Mouse (Mus musculus) heart, postnatal 4 days (tissue): ENCODE results near the gene Bod1. TPM values are rescaled to one million over a fixed set of nuclear protein-coding genes. Genes with fewer than 3 reads are reported as not detected.

Experiments
- DNase-seq: peaks from one replicate; pipeline ENCODE4 v3.0.0; 2021
- total RNA-seq, 2 experiments: library from RNA; stranded (reverse); gene quantifications; 2 replicates each; pipeline ENCODE4 v1.2.3; 2021

The Bod1 gene
- total RNA-seq = 10 to 100 TPM; 85.1 to 94.5 TPM

DNA sequence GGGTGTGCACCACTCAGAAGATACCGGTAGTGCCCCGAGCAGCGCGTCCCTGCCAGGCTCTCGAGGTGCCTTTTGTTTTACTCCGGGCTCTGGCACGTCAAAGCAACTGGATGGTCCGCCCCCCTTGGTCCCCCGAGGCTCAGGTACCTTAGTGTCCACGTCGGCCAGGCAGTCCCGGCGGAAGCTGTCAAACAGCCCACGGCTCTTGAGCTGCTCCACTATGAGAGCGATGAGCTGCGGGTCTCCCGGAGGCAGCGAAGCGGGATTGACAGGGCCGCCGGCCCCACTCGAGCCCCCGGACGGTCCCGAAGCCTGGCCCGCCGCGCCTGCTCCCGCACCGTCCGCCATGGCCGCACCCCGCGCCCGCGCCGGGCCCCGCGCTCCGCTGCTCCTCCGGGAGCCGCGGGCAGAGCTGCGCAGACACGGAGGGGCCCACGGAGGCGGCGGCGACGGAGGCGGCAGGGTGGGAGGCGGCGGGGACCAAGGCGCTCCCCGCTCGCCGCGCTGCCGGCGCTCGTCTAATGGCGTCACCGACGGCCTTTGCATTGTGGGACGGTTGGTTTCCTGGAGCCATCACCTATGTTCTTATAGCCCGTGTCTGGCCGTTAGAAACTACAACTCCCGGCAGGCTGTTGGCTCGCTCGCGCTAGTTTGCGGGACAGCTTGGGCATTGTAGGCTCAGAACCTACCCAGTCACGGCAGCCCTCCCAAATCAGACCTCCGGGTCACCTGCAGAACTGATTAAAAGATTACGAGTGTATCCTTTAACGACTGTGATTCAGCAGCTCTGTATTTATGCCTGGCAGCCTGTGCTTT, at the start of gene Bod1:
TSS of gene Bod1 (minus strand) at position 532 of the 816 bp plus-strand sequence.
- peak; percentile 93 for DNase-seq

DNA sequence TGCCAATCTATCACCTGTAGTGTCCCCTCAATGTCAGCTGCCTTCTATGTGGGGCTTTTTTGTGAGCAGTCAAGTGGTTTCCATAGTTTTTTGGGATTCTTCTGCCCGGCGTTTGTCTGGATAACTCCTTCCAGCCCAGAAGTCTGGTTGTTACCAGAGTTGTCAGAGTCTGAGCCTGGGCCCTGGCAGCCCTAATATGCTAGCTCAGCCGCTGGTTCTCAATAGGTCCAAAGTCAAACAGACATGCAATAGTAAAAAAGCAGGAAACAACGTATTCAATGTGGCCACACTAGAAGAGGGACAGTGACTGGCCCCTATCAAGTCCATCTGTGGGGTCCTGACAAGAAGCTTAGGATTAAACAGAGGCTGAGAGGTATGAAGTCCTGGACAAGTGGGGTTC, 47.4 kb upstream of the Bod1 start:
- DNase-seq = no peak

DNA sequence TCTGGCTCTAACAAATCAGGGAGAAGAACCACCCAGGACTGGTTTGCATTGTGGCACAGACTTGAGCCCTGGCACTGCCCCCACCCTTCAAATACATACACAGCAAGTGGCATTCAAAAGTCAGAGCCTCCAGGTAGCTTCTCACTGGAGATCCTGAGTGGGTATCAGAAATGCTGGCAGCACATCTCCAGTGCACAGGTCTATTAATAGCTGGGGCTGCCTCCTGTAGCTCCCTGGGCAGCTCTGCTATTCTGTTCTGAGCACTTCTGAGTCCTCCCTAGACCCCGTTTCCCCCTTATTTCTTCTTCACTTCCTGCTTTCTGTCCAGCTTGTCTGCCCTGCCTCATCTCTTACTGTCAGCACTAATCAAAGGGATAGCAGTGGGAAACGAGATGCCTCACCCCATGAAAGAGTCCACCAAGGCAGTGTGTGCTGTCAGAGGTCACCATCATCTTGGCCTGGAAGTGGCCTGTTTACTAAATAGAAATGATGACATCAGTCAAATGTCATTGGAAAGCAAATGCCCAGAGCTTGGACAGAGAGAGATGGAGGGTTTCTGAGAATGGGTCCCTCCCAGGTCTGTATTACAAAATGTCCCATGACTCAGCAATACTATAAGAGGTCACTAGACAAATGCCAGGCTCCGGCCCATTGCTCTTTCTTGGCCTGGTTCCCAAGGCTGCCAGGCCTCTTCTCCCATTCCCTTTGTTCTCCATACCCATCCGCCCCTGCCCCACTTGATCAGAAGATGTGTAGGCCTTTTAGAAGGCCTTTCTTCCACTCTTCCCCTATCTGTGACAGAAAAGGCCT, 46.4 kb upstream of the Bod1 start:
- DNase-seq = no peak

DNA sequence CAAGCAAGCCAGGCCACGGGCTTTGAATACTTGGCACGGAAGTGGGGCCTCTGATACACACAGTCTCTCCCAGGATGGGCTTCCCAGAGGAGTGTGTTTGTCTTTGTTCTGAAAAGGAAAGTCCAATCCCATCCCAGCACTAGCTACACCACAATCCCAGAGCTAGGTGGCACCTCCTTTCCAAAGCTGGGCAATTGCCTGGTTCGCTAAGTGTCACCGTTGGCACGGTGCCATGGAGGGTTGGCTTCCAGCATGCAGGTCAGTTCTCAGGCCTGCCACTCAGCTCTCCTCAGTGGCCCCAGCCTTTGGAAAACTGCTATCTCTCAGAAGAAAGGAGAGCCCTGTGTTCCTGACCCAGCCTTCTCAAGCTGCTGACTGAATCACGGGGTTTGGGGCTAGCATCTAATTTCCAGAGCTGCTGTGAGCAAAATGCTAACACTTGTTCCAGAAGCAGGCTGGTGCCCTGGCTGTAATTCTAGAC, 42.0 kb upstream of the Bod1 start:
- DNase-seq = peak; percentile 84

DNA sequence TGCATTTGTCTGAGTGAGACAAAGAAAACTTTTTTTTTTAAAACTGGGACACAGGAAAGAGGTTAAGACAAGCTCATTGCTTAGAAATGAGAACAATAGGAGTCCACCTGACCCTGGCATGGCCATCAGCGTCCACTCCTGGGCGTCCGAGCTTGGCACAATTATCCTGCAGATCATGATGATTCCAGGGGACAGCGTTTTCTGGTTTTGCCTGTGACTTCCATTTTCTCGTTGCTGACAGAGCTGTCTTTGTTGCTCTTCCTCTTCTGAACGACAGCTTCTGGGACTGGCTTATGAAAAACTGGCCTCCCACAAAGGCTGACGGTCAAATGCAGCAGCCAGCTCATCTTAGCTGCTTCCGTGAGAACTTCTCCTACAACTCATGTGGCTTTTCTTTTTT, 41.4 kb upstream of the Bod1 start:
- peak; percentile 25 for DNase-seq

DNA sequence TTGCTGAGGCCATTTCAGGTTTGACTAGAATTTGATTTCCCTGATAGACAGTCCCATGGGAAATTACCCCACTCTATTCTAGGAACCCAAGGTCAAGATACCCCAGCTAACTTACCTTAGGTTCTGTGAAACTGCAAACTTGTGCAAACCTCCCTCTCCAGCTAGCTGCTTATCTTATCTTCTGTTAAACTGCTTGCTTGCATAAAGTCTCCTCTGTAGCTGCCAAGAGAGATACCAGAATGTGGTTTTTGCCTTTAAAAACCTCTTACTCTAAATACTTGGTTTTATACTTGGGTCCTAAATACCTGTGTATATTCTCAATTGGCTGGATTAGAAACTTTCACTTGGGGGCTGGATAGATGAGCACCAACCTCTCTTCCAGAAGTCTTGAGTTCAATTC, 36.1 kb upstream of the Bod1 start:
- DNase-seq = no peak

DNA sequence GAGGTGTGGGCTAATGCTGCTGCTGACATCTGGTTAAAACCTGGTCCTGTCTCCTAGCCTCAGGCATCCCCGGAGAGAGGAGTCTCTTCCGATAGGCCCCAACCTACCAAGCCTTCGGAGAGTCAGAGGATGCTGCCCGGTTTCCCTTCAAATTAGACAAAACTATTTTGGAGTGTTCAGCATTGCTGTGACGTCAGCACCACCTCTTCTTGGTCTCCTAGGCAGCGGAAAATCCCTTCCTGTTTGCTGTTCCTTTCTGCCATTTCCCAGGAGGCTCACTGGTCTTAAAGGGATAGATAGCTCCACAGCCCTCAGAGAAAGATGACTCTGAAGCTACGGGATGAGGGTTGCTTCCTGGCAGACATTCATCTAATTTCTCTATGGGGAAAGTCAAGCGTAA, 31.5 kb upstream of the Bod1 start:
- peak; percentile 34 for DNase-seq

DNA sequence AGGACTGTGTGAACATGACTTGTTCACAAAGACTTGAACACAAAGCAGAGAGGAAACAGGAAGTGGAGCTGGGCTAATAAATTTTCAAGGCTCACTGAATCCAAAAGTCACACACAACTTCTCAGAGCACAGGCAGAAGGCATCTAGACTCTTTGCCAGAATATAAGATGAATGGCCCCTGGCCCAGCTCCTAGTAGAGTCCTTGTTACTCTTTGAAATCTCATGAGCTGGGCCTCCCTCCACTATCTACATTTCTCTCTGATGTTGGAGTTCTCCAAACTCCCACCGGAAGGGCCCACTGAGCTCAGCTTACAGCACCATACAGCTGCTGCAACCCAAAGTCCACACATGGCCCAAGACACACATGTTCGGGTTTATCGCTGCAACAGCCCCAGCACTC, 30.2 kb upstream of the Bod1 start:
- DNase-seq = peak; percentile 30

DNA sequence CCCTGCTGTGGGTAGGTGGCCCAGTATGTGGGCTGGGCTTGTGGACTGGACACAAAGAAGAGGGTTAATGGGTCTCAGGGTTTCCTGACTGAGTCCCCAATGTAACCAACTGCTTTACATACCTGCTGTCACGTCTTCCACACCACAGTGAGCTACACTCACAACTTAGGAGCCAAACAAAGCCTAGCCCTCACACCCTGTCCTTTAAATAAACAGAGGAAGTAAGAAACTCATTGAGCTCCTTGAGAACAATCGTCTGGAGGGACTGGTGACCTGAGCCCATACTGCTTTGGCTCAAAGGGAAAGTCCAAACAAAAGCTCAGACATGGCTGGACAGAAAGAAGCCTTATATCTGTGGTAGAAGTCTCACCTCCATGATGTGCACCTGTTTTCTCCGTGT, 27.8 kb upstream of the Bod1 start:
- DNase-seq = no peak

DNA sequence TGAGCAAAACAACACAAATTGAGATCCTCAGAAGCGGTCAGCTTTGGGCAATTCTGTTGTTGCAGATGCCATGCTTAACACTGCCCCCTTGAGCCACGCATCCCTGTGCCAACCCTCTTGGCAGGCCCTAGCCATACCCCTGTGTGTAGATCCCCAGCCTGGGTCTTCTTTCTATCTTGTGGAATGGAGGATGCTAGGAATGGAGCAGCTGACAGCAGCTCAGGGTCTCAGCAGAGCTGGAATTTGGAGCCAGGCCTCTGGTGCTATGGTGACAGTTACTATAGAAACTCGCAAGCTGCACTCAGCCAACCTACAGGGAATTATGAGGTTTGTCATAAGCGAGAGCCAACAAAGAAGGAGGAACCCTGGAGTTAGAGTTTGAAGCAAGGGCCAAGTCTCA, 23.1 kb upstream of the Bod1 start:
- peak; percentile 56 for DNase-seq

DNA sequence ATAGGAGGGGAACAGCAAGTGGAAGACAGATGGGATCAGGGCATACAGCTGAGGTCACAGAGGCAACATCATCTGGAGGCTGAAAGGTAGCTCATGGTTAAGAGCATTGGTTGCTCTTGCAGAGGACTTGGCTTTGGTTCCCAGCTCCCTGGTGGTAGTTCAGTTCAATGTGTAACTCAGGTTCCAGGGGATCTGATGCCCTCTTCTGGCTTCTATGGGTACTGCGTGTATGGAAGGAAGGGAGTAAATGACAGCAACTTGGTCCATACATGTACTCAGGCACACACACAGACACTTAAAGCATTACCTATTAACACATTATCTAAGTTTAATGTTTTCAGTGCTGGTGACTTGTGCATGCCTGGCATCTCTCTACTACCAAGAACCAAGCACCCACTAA, 22.4 kb upstream of the Bod1 start:
- DNase-seq = no peak

DNA sequence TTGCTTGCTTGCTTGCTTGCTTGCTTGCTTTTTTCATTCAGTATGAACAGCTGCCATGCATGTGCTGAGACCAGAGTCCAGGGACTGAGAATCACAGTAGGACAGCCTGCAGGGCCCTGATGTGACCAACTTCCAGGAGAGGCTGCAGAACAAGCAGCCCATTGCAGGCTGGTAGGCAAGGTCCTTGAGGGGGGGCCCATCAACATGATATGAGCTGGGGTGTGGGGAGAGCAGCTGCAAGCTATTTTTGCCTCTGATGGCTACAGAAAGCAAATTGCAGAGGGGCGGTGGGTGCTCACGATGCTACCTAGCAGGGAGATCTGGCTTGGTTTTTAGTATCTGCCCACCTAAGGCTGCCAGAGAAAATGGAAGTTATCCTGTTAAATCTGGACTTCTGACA, 21.6 kb upstream of the Bod1 start:
- DNase-seq = no peak

DNA sequence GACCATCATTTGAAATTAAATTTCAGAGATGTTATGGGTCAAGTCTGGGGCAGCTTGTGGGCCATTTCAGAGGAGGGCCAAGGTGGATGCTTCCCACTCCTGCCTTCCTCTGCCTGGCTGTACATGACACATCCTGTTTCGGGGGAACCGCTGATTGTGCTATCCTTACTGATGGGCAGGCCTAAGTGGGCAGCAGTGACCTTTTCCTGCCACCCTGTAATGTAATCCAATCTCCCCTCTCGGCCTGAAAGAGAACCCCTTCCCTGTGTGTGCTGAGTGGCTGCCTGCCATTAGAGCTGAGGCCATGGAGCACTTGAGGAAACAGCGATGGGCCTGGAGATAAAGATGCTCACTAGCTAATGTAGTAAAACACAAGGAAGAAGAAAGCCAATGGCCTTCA, 17.3 kb upstream of the Bod1 start:
- DNase-seq = no peak

DNA sequence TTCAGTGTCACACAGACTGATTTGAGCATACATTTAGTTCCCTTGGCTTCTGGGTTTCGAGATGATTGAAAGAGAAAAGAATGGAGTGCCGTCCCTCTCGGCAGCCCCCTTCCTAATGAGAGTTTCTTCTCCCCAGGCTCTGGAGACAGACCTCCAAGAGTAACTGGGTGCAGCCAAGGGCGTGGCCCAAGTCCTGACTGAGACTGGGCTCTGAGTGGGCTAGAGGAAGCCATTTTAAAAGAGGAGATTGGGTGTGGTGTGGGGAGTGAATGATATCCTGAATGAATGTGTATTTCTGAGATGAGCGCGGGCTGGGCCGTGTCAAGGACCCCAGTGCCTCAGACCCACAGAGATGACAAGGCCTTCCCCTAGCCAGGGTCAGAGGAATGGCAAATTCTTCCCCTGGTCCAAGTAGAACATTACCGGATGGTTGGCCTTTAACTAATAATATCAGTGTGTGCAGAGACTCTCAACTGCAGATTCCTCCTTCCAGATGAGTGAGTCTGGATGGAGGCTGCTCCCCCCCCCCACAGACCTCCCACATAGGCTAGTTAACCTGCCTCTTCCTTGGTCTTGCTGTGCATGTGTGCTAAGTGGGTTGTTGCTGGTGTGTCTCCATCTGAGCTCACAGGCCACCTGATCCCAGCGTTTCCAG, 13.4 kb upstream of the Bod1 start:
- no peak for DNase-seq

DNA sequence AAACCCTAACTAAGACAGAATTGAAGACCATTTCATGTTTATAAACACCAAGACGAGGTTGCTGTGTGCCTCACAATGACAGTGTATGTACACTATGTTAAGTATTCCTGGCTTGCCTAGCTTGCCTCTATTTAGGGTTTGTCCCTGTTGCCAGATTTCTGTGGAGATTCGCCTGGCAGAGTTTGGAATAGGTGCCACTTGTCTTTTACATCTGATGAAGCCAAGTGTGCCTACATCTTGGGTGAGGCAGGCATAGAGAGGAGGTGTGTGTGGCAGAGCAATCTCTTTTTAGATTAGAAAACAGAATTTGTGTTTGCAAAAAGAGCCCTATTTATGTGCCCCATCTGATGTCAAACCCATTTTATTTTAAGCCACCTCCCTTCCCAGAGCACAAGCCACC, 12.4 kb upstream of the Bod1 start:
- no peak for DNase-seq

DNA sequence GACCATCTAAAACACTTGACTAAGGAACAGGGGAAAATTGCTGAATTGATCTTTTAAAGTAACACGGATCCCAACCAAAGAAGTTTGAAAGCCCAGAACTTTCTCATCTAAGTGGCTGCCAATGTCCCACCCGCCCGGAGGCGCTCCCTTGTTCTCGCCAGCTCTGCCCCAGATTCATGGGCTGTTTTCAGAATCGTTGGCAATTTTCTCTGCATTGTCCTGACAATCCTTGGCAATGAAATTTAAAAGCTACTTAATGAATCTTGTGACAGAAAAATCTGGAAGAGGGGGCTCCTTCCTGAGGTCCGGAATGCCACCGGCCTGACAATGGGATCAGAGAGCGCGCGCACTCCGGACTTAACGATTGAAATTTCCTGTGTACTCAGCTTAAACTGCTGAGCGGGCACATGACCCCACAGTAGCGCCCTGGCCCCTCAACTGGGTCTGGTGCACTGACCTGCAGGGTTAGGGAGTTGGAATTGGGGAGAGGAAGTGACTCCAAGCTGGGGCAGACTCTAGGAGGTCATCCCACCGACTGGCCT, 8.2 kb upstream of the Bod1 start:
- no peak for DNase-seq

DNA sequence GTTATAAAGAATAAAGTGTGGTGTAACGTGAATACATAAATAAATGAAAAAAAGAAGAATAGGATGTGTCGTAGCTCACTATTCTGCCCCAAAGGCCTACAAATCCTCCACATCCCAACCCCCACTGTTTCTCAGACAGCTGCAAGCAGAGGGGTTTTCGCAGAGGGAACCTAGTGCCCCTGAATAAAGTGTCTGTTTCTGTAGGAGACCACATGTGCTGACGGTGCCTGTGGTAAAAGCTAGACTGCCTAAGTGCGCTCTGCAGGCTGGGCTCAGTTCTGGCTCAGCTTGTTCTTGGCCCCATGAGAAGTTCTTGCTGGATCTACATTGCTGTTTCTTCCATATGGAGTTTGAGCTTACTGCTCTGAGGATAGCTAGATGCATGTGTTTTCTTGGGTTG, 5.6 kb upstream of the Bod1 start:
- DNase-seq = no peak

DNA sequence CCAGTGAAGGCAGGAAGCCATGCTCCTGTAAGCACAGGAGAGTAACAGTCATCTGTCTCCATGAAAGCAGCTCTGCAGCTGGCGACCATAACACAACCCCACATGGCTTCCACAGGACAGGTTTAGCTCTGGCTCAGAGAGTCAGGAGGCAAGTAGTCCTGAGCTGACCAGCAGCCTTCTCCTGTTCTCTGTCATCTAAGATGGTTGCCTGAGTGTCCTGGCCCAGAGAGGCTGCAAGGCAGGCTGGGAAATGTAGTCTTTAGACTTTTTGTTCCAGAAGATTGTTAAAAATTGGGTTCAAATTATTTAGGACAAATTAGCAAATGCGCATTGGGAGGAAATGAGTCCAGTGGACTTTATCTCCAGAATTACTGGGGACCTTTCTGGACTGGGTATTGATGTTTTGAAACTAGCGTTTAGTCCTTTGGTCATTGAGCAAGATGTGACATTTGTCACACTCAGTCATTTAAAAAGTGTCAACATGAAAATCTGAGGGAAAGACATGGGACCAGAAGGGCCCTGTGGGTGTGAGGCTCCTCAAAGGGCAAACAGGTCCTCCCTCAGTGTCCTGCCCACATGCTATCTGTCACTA, 5.1 kb upstream of the Bod1 start:
- no peak for DNase-seq

DNA sequence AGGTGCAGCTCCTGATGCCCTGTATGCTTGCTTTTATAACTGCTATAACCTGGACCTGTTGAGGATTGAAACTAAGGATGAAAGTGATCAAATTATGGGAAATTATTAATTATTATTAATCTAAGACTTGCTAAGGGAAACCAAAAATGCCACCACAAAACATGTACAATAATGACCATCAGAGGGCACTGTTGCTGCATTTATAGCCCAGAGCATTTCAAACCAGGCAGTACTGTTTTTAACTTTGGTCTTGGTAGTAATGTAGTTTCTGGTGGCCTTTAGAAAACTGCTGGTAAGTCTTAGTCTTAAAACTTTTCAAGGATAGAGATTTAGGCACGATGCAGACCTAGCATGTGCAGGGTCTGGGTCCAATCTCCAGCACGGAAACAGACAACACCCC, 3.7 kb upstream of the Bod1 start:
- peak; percentile 63 for DNase-seq

DNA sequence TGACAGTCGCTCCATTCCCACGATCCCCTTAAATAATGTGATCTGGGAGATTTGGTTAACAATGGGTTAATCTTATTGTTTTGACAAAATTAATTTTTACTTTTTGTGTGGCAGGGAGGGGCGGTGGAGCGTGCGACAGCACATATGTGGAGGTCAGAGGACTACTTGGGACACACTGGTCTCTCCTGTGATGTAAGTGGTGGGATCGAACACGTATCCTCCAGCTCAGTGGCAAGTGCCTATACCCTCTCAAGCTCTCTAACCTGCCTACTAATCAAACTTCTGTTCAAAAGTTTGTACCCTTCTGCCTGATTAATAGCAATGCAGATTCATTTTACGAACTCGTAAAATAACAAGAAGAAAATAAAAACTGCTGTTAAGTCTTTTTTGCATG, 482 bp upstream of the Bod1 start:
- no peak for DNase-seq

DNA sequence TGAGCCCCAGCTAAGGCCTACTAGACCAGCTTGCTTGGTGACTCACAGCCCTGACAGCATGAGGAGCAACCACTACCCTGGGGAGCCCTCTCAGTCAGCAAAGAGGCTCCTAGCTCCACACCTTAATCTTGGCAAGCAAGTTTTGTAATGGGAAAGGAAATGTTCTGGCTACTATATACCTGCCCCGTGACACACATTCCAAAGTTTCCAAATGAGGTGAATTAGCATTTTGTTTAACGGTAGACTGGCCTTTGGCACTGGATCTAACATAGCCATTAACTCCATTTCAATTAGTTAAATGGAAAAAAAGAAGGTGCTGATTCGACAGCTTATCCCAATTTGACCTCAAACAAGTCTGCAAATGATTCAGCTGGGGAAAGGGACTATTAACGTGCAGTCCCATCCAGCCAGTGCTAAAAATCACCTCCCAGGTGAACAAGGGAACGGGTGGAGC, 1.2 kb downstream of the Bod1 start:
- no peak for DNase-seq

DNA sequence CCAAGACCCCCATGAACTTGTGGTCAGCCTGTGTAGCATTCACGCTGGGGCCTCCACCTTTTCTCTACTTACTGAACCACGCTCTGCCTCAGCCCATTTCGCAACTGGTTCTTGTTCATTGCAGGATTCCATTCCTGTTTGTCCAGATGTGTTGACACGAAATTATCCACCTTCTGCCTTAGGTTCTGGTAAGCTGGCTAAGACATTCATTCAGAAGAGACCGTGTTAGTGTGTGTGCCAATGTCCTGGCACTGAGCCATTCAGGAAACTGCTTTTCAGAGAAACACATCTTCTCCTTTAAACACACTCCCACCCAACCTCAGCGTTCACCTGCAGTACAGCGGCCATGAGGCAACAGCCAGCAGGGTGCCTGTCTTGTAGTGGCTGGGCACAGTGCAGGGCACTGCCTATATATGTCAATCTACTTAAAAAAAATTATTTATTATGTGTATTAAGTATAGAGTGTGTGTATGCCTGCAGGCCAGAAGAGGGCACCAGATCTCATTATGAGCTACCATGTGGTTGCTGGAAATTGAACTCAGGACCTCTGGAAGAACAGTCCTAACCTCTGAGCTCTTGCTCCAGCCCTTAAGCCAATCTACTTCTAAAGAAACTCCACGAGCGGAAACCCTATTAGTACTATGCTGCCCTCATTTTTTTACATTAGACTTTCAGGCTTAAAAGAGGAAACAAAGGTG, 2.4 kb downstream of the Bod1 start:
- no peak for DNase-seq
